Mouse (Mus musculus) kidney, postnatal 0 days (tissue): ENCODE measurements around the gene Olfr843. TPM values are rescaled to one million over a fixed set of nuclear protein-coding genes. Genes with fewer than 3 reads are reported as not detected.

Source experiments
- ATAC-seq: fragments of 200-750 bp; cut with Nextera tagmentation; replicated peaks from 2 replicates; pipeline ENCODE4 v1.8.0; 2017; ENCODE audit warnings: low read depth, moderate number of reproducible peaks, moderate TSS enrichment, moderate library complexity; ENCODE audit not compliant: low FRiP score
- DNase-seq: peaks from one replicate; pipeline ENCODE4 v3.0.0-alpha.2; 2016; ENCODE audit warnings: low spot score
- H3K27ac ChIP-seq: fragments of 300-500 bp; sonication (generic); 2 replicates; pipeline ENCODE4 v1.5.1; 2014; ENCODE audit warnings: mild to moderate bottlenecking
- H3K27me3 ChIP-seq: fragments of 300-500 bp; sonication (generic); 2 replicates; pipeline ENCODE4 v1.6.1; 2014; ENCODE audit warnings: low read length, mixed read lengths; ENCODE audit not compliant: insufficient read depth
- H3K36me3 ChIP-seq: fragments of 300-500 bp; sonication (generic); 2 replicates; pipeline ENCODE4 v1.6.1; 2014; ENCODE audit warnings: low read length, mixed read lengths; ENCODE audit not compliant: insufficient read depth
- H3K4me1 ChIP-seq: fragments of 300-500 bp; sonication (generic); replicated peaks from 2 replicates; pipeline ENCODE4 v1.6.1; 2014; ENCODE audit warnings: antibody characterized with exemption, low read length, mixed read lengths; ENCODE audit not compliant: insufficient read depth
- H3K4me2 ChIP-seq: fragments of 300-500 bp; sonication (generic); 2 replicates; pipeline ENCODE4 v1.6.1; 2014; ENCODE audit warnings: mild to moderate bottlenecking, low read length, moderate library complexity, mixed read lengths
- H3K4me3 ChIP-seq: fragments of 300-500 bp; sonication (generic); replicated peaks from 2 replicates; pipeline ENCODE4 v1.5.1; 2014; ENCODE audit warnings: low read depth, low read length
- H3K9ac ChIP-seq: fragments of 300-500 bp; sonication (generic); 2 replicates; pipeline ENCODE4 v1.6.1; 2014; ENCODE audit warnings: low read depth, low read length
- H3K9me3 ChIP-seq: fragments of 300-500 bp; sonication (generic); replicated peaks from 2 replicates; pipeline ENCODE4 v1.6.1; 2016; ENCODE audit warnings: low read length, inconsistent platforms, mixed read lengths
- CTCF ChIP-seq: IDR thresholded peaks from 2 replicates; pipeline ENCODE4 v1.5.1; 2016; ENCODE audit warnings: antibody characterized with exemption, low read depth, mild to moderate bottlenecking, moderate library complexity
- WGBS: fragments of 180-500 bp; shearing (Covaris S2); extraction: QIAGEN DNeasy Blood & Tissue Kit; methylation state at CpG from one replicate; pipeline ENCODE4 v1.1.7; 2014; 5-methylcytosine and 5-hydroxymethylcytosine counted together
- polyA plus RNA-seq: library from polyadenylated mRNA; unstranded; fragments of >200 nt; fragmentation: Nextera tagmentation; extraction: Ambion mirVana; gene quantifications from 2 replicates; pipeline ENCODE4 v1.2.1, GENCODE M21; 2015

Olfr843 gene
- polyA plus RNA-seq, result not detected in 2 replicates

DNA sequence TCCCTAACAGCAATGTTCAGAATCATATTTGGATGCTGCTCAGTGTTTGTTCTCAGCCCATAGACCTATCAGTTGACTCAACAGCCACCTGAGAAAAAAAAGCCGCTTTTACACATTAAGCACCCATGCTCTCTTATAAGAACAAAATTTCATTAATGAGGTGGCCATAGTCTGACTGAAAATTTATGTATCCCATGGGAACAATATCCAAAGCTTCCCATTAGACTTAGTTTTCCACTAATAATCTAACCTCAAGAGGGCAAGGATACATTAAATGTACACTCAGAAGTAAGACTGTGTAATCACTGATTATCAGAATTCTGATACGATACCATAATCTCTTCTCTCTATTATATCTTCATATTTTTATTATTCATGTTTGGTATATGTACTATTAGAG lies at the start of gene Olfr843:
Olfr843 (minus strand) TSS at position 101 of the 400 bp plus-strand sequence.
- no peak for TF ChIP-seq CTCF
- H3K9ac ChIP-seq, result no peak within 1 kb of the TSS
- no peaks in the 10 kb centered on the region for H3K36me3 ChIP-seq
- no peak within 1 kb of the TSS for H3K4me2 ChIP-seq
- no peaks in the 10 kb centered on the region for H3K27me3 ChIP-seq
- H3K4me1 ChIP-seq, result no peaks in the 10 kb centered on the region
- H3K4me3 ChIP-seq, result no peak within 1 kb of the TSS
- no peaks in the 10 kb centered on the region for H3K9me3 ChIP-seq
- H3K27ac ChIP-seq, result no peak within 1 kb of the TSS
- 85% methylated on average over 2 of the region's 2 CpGs for WGBS
- no peak for ATAC-seq
- no peak for DNase-seq

Other genes with a start within 250 kb of the Olfr843 start
- gene Olfr835, start 219.3 kb downstream of the Olfr843 start, polyA plus RNA-seq, result not detected in 2 replicates
- not detected in 2 replicates for gene Olfr836, start 131.6 kb downstream of the Olfr843 start, polyA plus RNA-seq
- not detected in 2 replicates for gene Olfr837, start 115.7 kb downstream of the Olfr843 start, polyA plus RNA-seq
- gene Olfr839-ps1, start 74.7 kb downstream of the Olfr843 start, polyA plus RNA-seq, result not detected in 2 replicates
- gene Olfr844, start 64.4 kb upstream of the Olfr843 start, polyA plus RNA-seq, result not detected in 2 replicates
- not detected in 2 replicates for gene Olfr845, start 84.5 kb upstream of the Olfr843 start, polyA plus RNA-seq
- gene Olfr846, start 112.0 kb upstream of the Olfr843 start, polyA plus RNA-seq, result not detected in 2 replicates
- gene Olfr847, start 126.7 kb upstream of the Olfr843 start, polyA plus RNA-seq, result not detected in 2 replicates
- gene Olfr849, start 188.3 kb upstream of the Olfr843 start, polyA plus RNA-seq, result not detected in 2 replicates
- not detected in 2 replicates for gene Olfr850, start 226.3 kb upstream of the Olfr843 start, polyA plus RNA-seq
- gene Olfr851, start 241.3 kb upstream of the Olfr843 start, polyA plus RNA-seq, result not detected in 2 replicates